Mouse (Mus musculus): ENCODE results near the gene Rbms3. TPM values are rescaled to one million over a fixed set of nuclear protein-coding genes. Genes with fewer than 3 reads are reported as not detected.

Rbms3 gene
- total and polyA plus RNA-seq, 2 experiments from 2014 or later = 56.3 to 77.9 TPM

DNA sequence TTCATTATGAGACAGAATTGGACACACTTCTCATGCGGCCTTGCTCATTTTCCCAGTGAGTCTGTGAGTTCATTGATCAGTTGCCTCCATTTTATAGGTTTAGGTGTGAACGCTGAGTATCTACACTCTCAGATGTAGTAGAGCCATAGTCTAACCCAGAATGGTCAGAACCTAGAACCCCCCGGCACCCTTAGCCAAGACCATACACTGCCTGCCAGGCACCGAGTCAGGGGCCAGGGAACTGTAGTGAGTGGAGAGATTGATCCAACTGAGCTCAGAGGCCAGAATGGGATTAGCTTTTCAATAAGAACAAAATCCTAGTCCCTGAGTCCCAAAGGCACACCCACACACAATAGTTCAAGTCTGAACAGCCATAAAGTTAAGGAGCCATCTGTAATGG is 475.1 kb downstream of the Rbms3 start:
- H3K27ac ChIP-seq = no peak overlapping the region
- ATAC-seq = no peak
- no peaks in the 10 kb centered on the region for H3K36me3 ChIP-seq (ENCODE audit: insufficient read depth, low read length)
- DNase-seq (ENCODE audit: low spot score) = no peak
- no peaks in the 10 kb centered on the region for H3K9me3 ChIP-seq (ENCODE audit: low read length)
- no peaks in the 10 kb centered on the region for H3K27me3 ChIP-seq (ENCODE audit: insufficient read depth, low read length)
- WGBS = 91% methylated on average over 4 of the region's 4 CpGs
- H3K4me3 ChIP-seq (ENCODE audit: low read length) = no peak overlapping the region
- TF ChIP-seq CTCF (IDR thresholded peaks at IDR 0.05; ENCODE audit: low read depth) = no peak
- no peak overlapping the region for H3K9ac ChIP-seq (replicated peaks; ENCODE audit: low read length)
- H3K4me2 ChIP-seq (ENCODE audit: low read depth, low read length) = no peak overlapping the region
- H3K4me1 ChIP-seq (ENCODE audit: insufficient read depth, low read length) = no peaks in the 10 kb centered on the region

GRCm38 (mm10) chr9:117153686-117154274 is 475.9 kb downstream of the Rbms3 start:
- Histone ChIP-seq H3K4me1 (ENCODE audit: insufficient read depth, low read length) (no peaks in the 10 kb centered on the region), H3K36me3 (ENCODE audit: insufficient read depth, low read length) (no peaks in the 10 kb centered on the region), H3K4me3 (ENCODE audit: low read length) (no peak overlapping the region), H3K9ac (replicated peaks; ENCODE audit: low read length) (no peak overlapping the region), H3K27me3 (ENCODE audit: insufficient read depth, low read length) (no peaks in the 10 kb centered on the region), H3K27ac (no peak overlapping the region), H3K4me2 (ENCODE audit: low read depth, low read length) (0 out of 2 replicates have a peak overlapping the region, but pooled peaks have one; percentile 0), H3K9me3 (ENCODE audit: low read length) (no peaks in the 10 kb centered on the region)
- TF ChIP-seq CTCF (IDR thresholded peaks at IDR 0.05; ENCODE audit: low read depth) = no peak
- DNase-seq (ENCODE audit: low spot score) (no peak), ATAC-seq (no peak)
- 57% methylated on average over 20 of the region's 20 CpGs for WGBS

- ATAC-seq (no peak), DNase-seq (ENCODE audit: low spot score) (no peak)
- WGBS = 51% methylated on average over 3 of the region's 3 CpGs
- Histone ChIP-seq H3K36me3 (ENCODE audit: insufficient read depth, low read length) (no peaks in the 10 kb centered on the region), H3K9ac (replicated peaks; ENCODE audit: low read length) (no peak overlapping the region), H3K4me2 (ENCODE audit: low read depth, low read length) (no peak overlapping the region), H3K4me1 (ENCODE audit: insufficient read depth, low read length) (no peaks in the 10 kb centered on the region), H3K4me3 (ENCODE audit: low read length) (no peak overlapping the region), H3K27me3 (ENCODE audit: insufficient read depth, low read length) (no peaks in the 10 kb centered on the region), H3K9me3 (ENCODE audit: low read length) (no peaks in the 10 kb centered on the region), H3K27ac (no peak overlapping the region)
- TF ChIP-seq CTCF (IDR thresholded peaks at IDR 0.05; ENCODE audit: low read depth) = no peak
These were observed 477.8 kb downstream of the Rbms3 start for GRCm38 (mm10) chr9:117151951-117152350.

DNA sequence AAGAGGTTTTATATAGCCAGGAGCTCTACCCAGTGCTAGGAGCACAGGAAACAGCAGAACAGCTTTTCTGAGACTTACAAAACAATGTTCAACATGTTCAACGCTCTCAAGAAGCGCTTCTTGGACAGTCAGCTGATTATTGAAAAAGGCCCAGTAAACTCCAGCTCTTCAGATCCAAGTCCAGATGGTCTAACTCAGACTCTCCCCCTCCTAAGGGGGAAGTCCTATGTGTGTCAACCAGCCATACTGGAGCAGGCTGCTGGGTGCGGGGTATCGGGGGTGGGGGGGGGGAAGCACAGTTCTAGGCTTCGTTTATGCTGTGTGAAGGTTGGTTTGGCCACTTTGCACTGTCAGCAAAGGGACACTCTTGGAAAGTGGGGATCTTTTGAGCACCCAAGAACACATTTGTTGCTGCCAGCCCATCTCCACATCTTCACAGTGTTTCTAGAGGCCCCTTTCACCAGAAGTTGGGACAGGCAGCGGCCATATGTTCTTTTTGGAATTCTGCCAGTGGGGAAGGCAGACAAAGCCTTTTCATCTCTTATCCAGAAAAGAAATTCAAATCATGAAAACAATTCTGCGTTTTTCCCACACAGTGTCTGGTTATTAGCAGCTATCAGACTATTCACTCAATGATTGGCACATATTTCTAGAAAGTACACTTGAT is 485.5 kb downstream of the Rbms3 start:
- Histone ChIP-seq H3K27me3 (ENCODE audit: insufficient read depth, low read length) (no peaks in the 10 kb centered on the region), H3K9ac (replicated peaks; ENCODE audit: low read length) (no peak overlapping the region), H3K4me3 (ENCODE audit: low read length) (no peak overlapping the region), H3K27ac (no peak overlapping the region), H3K36me3 (ENCODE audit: insufficient read depth, low read length) (no peaks in the 10 kb centered on the region), H3K4me2 (ENCODE audit: low read depth, low read length) (no peak overlapping the region), H3K9me3 (ENCODE audit: low read length) (no peaks in the 10 kb centered on the region), H3K4me1 (ENCODE audit: insufficient read depth, low read length) (no peaks in the 10 kb centered on the region)
- DNase-seq (ENCODE audit: low spot score) (peak; percentile 66), ATAC-seq (no peak)
- no peak for TF ChIP-seq CTCF (IDR thresholded peaks at IDR 0.05; ENCODE audit: low read depth)
- WGBS = 56% methylated on average over 7 of the region's 7 CpGs

GRCm38 (mm10) chr9:117139971-117140370 is 489.7 kb downstream of the Rbms3 start:
- Histone ChIP-seq H3K4me2 (ENCODE audit: low read depth, low read length) (no peak overlapping the region), H3K27ac (no peak overlapping the region), H3K36me3 (ENCODE audit: insufficient read depth, low read length) (no peaks in the 10 kb centered on the region), H3K4me3 (ENCODE audit: low read length) (no peak overlapping the region), H3K9ac (replicated peaks; ENCODE audit: low read length) (no peak overlapping the region), H3K27me3 (ENCODE audit: insufficient read depth, low read length) (no peaks in the 10 kb centered on the region), H3K4me1 (ENCODE audit: insufficient read depth, low read length) (no peaks in the 10 kb centered on the region), H3K9me3 (ENCODE audit: low read length) (no peaks in the 10 kb centered on the region)
- ATAC-seq = no peak
- no peak for DNase-seq (ENCODE audit: low spot score)
- TF ChIP-seq CTCF (IDR thresholded peaks at IDR 0.05; ENCODE audit: low read depth) = no peak
- WGBS = 96% methylated on average over 3 of the region's 3 CpGs

DNA sequence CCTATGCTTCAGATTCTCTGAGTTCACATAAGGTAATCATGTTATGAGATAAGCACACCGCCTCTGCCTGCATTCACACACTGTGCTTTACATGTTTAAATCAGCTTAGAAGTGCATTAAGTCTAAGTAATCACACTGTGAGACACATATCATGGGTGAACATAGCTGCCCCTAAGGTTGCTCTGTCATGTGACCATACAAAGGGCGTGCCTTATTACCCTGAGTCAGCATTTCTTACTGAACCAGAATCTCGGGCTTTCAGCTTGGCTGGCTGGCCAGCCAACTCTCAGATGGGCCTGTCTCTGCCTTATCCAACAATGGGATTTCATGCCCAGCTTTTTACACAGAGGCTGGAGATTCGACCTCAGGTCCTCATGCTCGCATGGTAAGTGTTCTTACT is 493.3 kb downstream of the Rbms3 start:
- H3K9me3 ChIP-seq (ENCODE audit: low read length) = no peaks in the 10 kb centered on the region

GRCm38 (mm10) chr9:117134043-117134442 is 495.7 kb downstream of the Rbms3 start:
- ATAC-seq (no peak), DNase-seq (ENCODE audit: low spot score) (no peak)
- TF ChIP-seq CTCF (IDR thresholded peaks at IDR 0.05; ENCODE audit: low read depth) = no peak
- H3K4me3 ChIP-seq (ENCODE audit: low read length) = no peak overlapping the region
- no peaks in the 10 kb centered on the region for H3K27me3 ChIP-seq (ENCODE audit: insufficient read depth, low read length)
- WGBS = 65% methylated on average over 2 of the region's 2 CpGs
- H3K36me3 ChIP-seq (ENCODE audit: insufficient read depth, low read length) = no peaks in the 10 kb centered on the region
- no peaks in the 10 kb centered on the region for H3K4me1 ChIP-seq (ENCODE audit: insufficient read depth, low read length)
- no peak overlapping the region for H3K4me2 ChIP-seq (ENCODE audit: low read depth, low read length)
- no peak overlapping the region for H3K9ac ChIP-seq (replicated peaks; ENCODE audit: low read length)
- H3K27ac ChIP-seq = no peak overlapping the region
- H3K9me3 ChIP-seq (ENCODE audit: low read length) = no peaks in the 10 kb centered on the region

More for the DNA sequence above, 493.3 kb downstream of the Rbms3 start:
- DNase-seq (ENCODE audit: low spot score) = no peak
- Histone ChIP-seq H3K9ac (replicated peaks; ENCODE audit: low read length) (no peak overlapping the region), H3K4me2 (ENCODE audit: low read depth, low read length) (no peak overlapping the region), H3K36me3 (ENCODE audit: insufficient read depth, low read length) (no peaks in the 10 kb centered on the region), H3K4me1 (ENCODE audit: insufficient read depth, low read length) (no peaks in the 10 kb centered on the region), H3K27ac (no peak overlapping the region), H3K4me3 (ENCODE audit: low read length) (no peak overlapping the region), H3K27me3 (ENCODE audit: insufficient read depth, low read length) (no peaks in the 10 kb centered on the region)
- ATAC-seq = no peak
- no peak for TF ChIP-seq CTCF (IDR thresholded peaks at IDR 0.05; ENCODE audit: low read depth)
- 53% methylated on average over 5 of the region's 5 CpGs for WGBS
